8 mouse cellular contexts compared by ENCODE assay signal in genomic region chr9:107542352-107542686, GRCm38 (mm10). TPM values are rescaled to one million over a fixed set of nuclear protein-coding genes. Genes with fewer than 3 reads are reported as not detected.
A peak's percentile ranks its signal among the peaks of the same experiment; 100 is the strongest.
DNase-seq lines count a peak whose midpoint lies in the region; ATAC-seq and TF ChIP-seq lines count a peak whose summit lies in the region.

No protein-coding gene starts in this region.

- peak overlapping the region; percentile 69 for H3K9ac ChIP-seq in heart, adult 2 months (ENCODE audit: low read depth, low read length)
- peak overlapping the region; percentile 69 for H3K9ac ChIP-seq in forebrain, embryonic 16.5 days (replicated peaks; ENCODE audit: low read depth, low read length)

- DNase-seq in heart, adult 2 months, result no peak
- DNase-seq in heart, adult 8-10 months (ENCODE audit: low spot score), result no peak
- no peak for DNase-seq in cerebellum, adult 9-10 months
- DNase-seq in adipocyte (ENCODE audit: low spot score), result no peak
- no peak for DNase-seq in MN1 (ENCODE audit: low spot score)

- TF ChIP-seq EP300 in heart, adult 2 months (IDR thresholded peaks at IDR 0.05; ENCODE audit: insufficient read depth, low read depth, low read length), result no peak

- no peak for TF ChIP-seq CTCF in heart, adult 2 months (IDR thresholded peaks at IDR 0.05)
- no peak for TF ChIP-seq CTCF in E14TG2a.4 (conservative IDR thresholded peaks at IDR 0.05; ENCODE audit: low read length)

- no peaks in the 10 kb centered on the region for H3K27me3 ChIP-seq in heart, adult 2 months (ENCODE audit: control insufficient read depth, insufficient read depth, low read length)
- peaks cover under 1% of the 10 kb centered on the region; the same call in 1 of the 2 replicates for H3K27me3 ChIP-seq in E14TG2a.4 (ENCODE audit: insufficient read depth, low read length)
- H3K27me3 ChIP-seq in forebrain, embryonic 16.5 days (replicated peaks; ENCODE audit: control insufficient read depth, insufficient read depth, low read length), result no peaks in the 10 kb centered on the region

- H3K27ac ChIP-seq in heart, adult 2 months, result peak overlapping the region; percentile 76
- H3K27ac ChIP-seq in forebrain, embryonic 16.5 days (ENCODE audit: low read length), result no peak overlapping the region

- H3K9me3 ChIP-seq in E14TG2a.4 (ENCODE audit: low read length), result no peaks in the 10 kb centered on the region
- H3K9me3 ChIP-seq in forebrain, embryonic 16.5 days (ENCODE audit: control insufficient read depth, low read length), result no peaks in the 10 kb centered on the region

- ATAC-seq in forebrain, embryonic 16.5 days, result peak; percentile 4
- ATAC-seq in megakaryocyte, adult 5-6 weeks (ENCODE audit: poor library complexity, severe bottlenecking), result 0 out of 2 replicates have a peak, but pooled peaks have one; percentile 2

- H3K4me1 ChIP-seq in heart, adult 2 months (ENCODE audit: control insufficient read depth, insufficient read depth, low read length), result peaks cover 5% of the 10 kb centered on the region; the same call in 1 of the 2 replicates
- H3K4me1 ChIP-seq in E14TG2a.4 (replicated peaks; ENCODE audit: low read depth, low read length), result peaks cover 72% of the 10 kb centered on the region
- H3K4me1 ChIP-seq in forebrain, embryonic 16.5 days (replicated peaks; ENCODE audit: control insufficient read depth, insufficient read depth, low read length), result peaks cover 54% of the 10 kb centered on the region

- peak overlapping the region; percentile 75 for H3K4me3 ChIP-seq in heart, adult 2 months
- H3K4me3 ChIP-seq in E14TG2a.4 (replicated peaks; ENCODE audit: low read length), result peak overlapping the region; percentile 88
- peak overlapping the region; percentile 71 for H3K4me3 ChIP-seq in forebrain, embryonic 16.5 days (replicated peaks; ENCODE audit: low read length)

- intact Hi-C loops in heart, adult 2 months (cut with DNase I), result loop anchor here (1.0 to 10.0 kb wide), 2 partner anchors 9 to 858 kb away; partner anchors contain the start of genes Tex264 and Tmem115

- no peaks in the 10 kb centered on the region for H3K36me3 ChIP-seq in heart, adult 2 months (ENCODE audit: control insufficient read depth, insufficient read depth, low read length)
- H3K36me3 ChIP-seq in E14TG2a.4 (ENCODE audit: insufficient read depth, low read length), result peaks cover 52% of the 10 kb centered on the region
- H3K36me3 ChIP-seq in forebrain, embryonic 16.5 days (ENCODE audit: control insufficient read depth, insufficient read depth), result peaks cover 26% of the 10 kb centered on the region

- 2% methylated on average over 11 of the region's 11 CpGs for WGBS in heart, adult 2 months
- WGBS in forebrain, embryonic 16.5 days, result 2% methylated on average over 11 of the region's 11 CpGs

- no peak for TF ChIP-seq POLR2A in heart, adult 2 months (IDR thresholded peaks at IDR 0.05; ENCODE audit: insufficient read depth, low read depth, low read length)

- no peaks in the 10 kb centered on the region for H3K79me2 ChIP-seq in heart, adult 2 months (replicated peaks; ENCODE audit: control insufficient read depth, insufficient read depth, low read length)

- H3K4me2 ChIP-seq in forebrain, embryonic 16.5 days (ENCODE audit: low read length), result peak overlapping the region; percentile 94

RNA-seq across cellular contexts. Expression of gene Nprl2, which starts 0.3 kb away (rescaled TPM):
- total RNA-seq in heart, adult 2 months (2021), result 10 to 100 TPM; 17.2 to 22.1 TPM
- polyA plus RNA-seq in heart, adult 2 months (2012; rRNA removed), result 33.6 and 40.9 TPM in 2 replicates
- 10 to 100 TPM; 18.4 to 22.6 (median 21.2) TPM for total RNA-seq in heart, adult 8-10 months (2022)
- polyA plus RNA-seq in forebrain, embryonic 16.5 days (2015; fragmentation: Nextera tagmentation; extraction: Ambion mirVana), result 88.4 and 89.8 TPM in 2 replicates
- total RNA-seq in megakaryocyte, adult 5-6 weeks (2015), result 8.3 and 12.5 TPM in 2 replicates
- 15.7 and 18.9 TPM in 2 replicates for total RNA-seq in megakaryocyte, adult 5-6 weeks (2017)

RNA-seq across cellular contexts. Expression of gene Cyb561d2, which starts 0.3 kb away (rescaled TPM):
- total RNA-seq in heart, adult 2 months (2021), result 1 to 10 TPM; 3.2 to 4.3 TPM
- polyA plus RNA-seq in heart, adult 2 months (2012; rRNA removed), result 10.6 and 11.0 TPM in 2 replicates
- 1 to 10 TPM; 5.1 to 6.3 (median 5.4) TPM for total RNA-seq in heart, adult 8-10 months (2022)
- polyA plus RNA-seq in forebrain, embryonic 16.5 days (2015; fragmentation: Nextera tagmentation; extraction: Ambion mirVana), result 35.7 and 38.5 TPM in 2 replicates
- total RNA-seq in megakaryocyte, adult 5-6 weeks (2015), result 12.8 and 15.5 TPM in 2 replicates
- 14.2 and 21.7 TPM in 2 replicates for total RNA-seq in megakaryocyte, adult 5-6 weeks (2017)

RNA-seq across cellular contexts. Expression of gene Zmynd10, which starts 4.8 kb away (rescaled TPM):
- total RNA-seq in heart, adult 2 months (2021), result not detected
- polyA plus RNA-seq in heart, adult 2 months (2012; rRNA removed), result 0.64 and 1.3 TPM in 2 replicates
- under 1 TPM in 2 of 4 experiments, not detected in 2; 0.35 to 0.40 TPM for total RNA-seq in heart, adult 8-10 months (2022)
- 2.2 and 3.2 TPM in 2 replicates for polyA plus RNA-seq in forebrain, embryonic 16.5 days (2015; fragmentation: Nextera tagmentation; extraction: Ambion mirVana)
- total RNA-seq in megakaryocyte, adult 5-6 weeks (2015), result not detected in 2 replicates
- total RNA-seq in megakaryocyte, adult 5-6 weeks (2017), result not detected in 2 replicates

RNA-seq across cellular contexts. Expression of gene Tmem115, which starts 8.6 kb away (rescaled TPM):
- 10 to 100 TPM; 20.3 to 22.9 TPM for total RNA-seq in heart, adult 2 months (2021)
- polyA plus RNA-seq in heart, adult 2 months (2012; rRNA removed), result 25.9 and 28.3 TPM in 2 replicates
- 10 to 100 TPM; 21.2 to 25.6 (median 22.2) TPM for total RNA-seq in heart, adult 8-10 months (2022)
- 41.9 and 44.5 TPM in 2 replicates for polyA plus RNA-seq in forebrain, embryonic 16.5 days (2015; fragmentation: Nextera tagmentation; extraction: Ambion mirVana)
- total RNA-seq in megakaryocyte, adult 5-6 weeks (2015), result 6.8 and 9.3 TPM in 2 replicates
- 14.8 and 15.2 TPM in 2 replicates for total RNA-seq in megakaryocyte, adult 5-6 weeks (2017)

RNA-seq across cellular contexts. Expression of gene Rassf1, which starts 9.0 kb away (rescaled TPM):
- total RNA-seq in heart, adult 2 months (2021), result 10 to 100 TPM; 12.6 to 13.4 TPM
- 15.5 and 18.5 TPM in 2 replicates for polyA plus RNA-seq in heart, adult 2 months (2012; rRNA removed)
- 10 to 100 TPM; 12.9 to 14.9 (median 14.4) TPM for total RNA-seq in heart, adult 8-10 months (2022)
- 43.4 and 45.4 TPM in 2 replicates for polyA plus RNA-seq in forebrain, embryonic 16.5 days (2015; fragmentation: Nextera tagmentation; extraction: Ambion mirVana)
- 34.3 and 37.7 TPM in 2 replicates for total RNA-seq in megakaryocyte, adult 5-6 weeks (2015)
- total RNA-seq in megakaryocyte, adult 5-6 weeks (2017), result 46.7 and 57.3 TPM in 2 replicates
